Mouse (Mus musculus) macrophage (primary cell): Measurements from ENCODE around the gene Xkr7. TPM values are rescaled to one million over a fixed set of nuclear protein-coding genes. Genes with fewer than 3 reads are reported as not detected.
A peak's percentile ranks its signal among the peaks of the same experiment; 100 is the strongest.

Experiments used
- H3K27ac ChIP-seq: fragments of 350-480 bp; formaldehyde crosslinking; 2 replicates; pipeline ENCODE4 v1.9.0; 2021
- H3K36me3 ChIP-seq: fragments of 350-480 bp; formaldehyde crosslinking; 2 replicates; pipeline ENCODE4 v1.9.0; 2021; ENCODE audit errors: inconsistent target
- H3K4me3 ChIP-seq: fragments of 350-480 bp; formaldehyde crosslinking; 2 replicates; pipeline ENCODE4 v1.9.0; 2021; ENCODE audit errors: inconsistent target
- H3K79me2 ChIP-seq: fragments of 350-480 bp; formaldehyde crosslinking; 2 replicates; pipeline ENCODE4 v1.9.0; 2021; ENCODE audit errors: inconsistent target
- WGBS: methylation state at CpG from one replicate; pipeline ENCODE4 v1.1.7; 2026; ENCODE audit warnings: inconsistent platforms; ENCODE audit not compliant: missing documents; 5-methylcytosine and 5-hydroxymethylcytosine counted together
- polyA plus RNA-seq: library from polyadenylated mRNA; stranded (reverse); fragments of 250-400 nt; gene quantifications from 3 replicates; pipeline ENCODE4 v1.2.4, GENCODE M21; 2018; ENCODE audit warnings: inconsistent platforms

The Xkr7 gene
- polyA plus RNA-seq, 1 experiment from 2014 or later: not detected

- H3K36me3 ChIP-seq: no peaks in the 10 kb centered on the region
- no peak overlapping the region for H3K4me3 ChIP-seq
- H3K27ac ChIP-seq: no peak overlapping the region
- H3K79me2 ChIP-seq: no peaks in the 10 kb centered on the region
- 96% methylated on average over 34 of the region's 67 CpGs for WGBS
These were observed 40.0 kb downstream of the Xkr7 start for GRCm38 (mm10) chr2:153071491-153072184.

DNA sequence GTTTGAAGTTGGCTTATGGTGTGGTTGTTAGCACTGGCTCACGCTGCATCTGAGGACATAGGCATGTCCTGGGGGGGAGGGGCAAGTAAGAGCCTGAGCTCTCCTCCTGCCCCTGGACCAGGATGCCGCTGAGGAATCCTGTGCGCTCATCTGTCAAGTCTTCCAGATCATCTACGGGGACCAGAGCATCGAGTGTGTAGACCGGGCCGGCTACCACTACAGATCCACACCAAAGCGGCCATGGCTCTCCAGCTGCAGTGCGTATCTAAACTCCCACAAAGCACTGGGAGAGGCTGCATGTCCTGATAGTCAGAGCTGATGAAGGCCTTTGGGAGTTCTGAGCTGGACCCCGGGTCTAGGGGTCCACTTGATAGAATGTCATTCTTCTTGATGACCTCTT, 43.0 kb downstream of the Xkr7 start:
- Histone ChIP-seq H3K4me3 (no peak overlapping the region), H3K79me2 (no peaks in the 10 kb centered on the region), H3K27ac (no peak overlapping the region), H3K36me3 (no peaks in the 10 kb centered on the region)
- WGBS: 95% methylated on average over 10 of the region's 10 CpGs

GRCm38 (mm10) chr2:153075961-153076360, 44.3 kb downstream of the Xkr7 start:
- no peak overlapping the region for H3K27ac ChIP-seq
- no peaks in the 10 kb centered on the region for H3K36me3 ChIP-seq
- no peak overlapping the region for H3K4me3 ChIP-seq
- WGBS: 47% methylated on average over 2 of the region's 2 CpGs
- H3K79me2 ChIP-seq: no peaks in the 10 kb centered on the region

- no peaks in the 10 kb centered on the region for H3K79me2 ChIP-seq
- no peak overlapping the region for H3K27ac ChIP-seq
- H3K4me3 ChIP-seq: no peak overlapping the region
- no peaks in the 10 kb centered on the region for H3K36me3 ChIP-seq
- WGBS: 71% methylated on average over 32 of the region's 32 CpGs
These were observed 49.3 kb downstream of the Xkr7 start for GRCm38 (mm10) chr2:153080841-153081523.

DNA sequence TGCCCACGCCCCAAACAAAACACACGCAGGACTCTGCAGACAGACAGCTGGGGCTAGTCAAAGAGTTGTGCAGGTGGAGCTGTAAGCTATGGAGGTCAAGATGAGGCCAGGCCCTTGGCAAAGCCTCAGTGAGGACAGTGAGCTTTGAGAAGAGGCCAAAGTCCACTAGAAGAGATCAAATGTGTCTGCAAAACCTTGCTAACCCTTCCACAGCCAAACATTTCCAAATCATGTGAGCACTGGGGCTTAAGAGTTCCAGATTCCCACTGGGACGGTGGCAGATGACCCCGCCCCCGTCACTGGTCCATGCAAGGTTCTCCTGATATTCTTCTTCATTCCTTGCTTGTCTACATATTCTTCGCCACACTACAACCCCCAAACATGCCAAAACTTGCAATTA, 50.2 kb downstream of the Xkr7 start:
- Histone ChIP-seq H3K36me3 (no peaks in the 10 kb centered on the region), H3K27ac (no peak overlapping the region), H3K4me3 (no peak overlapping the region), H3K79me2 (no peaks in the 10 kb centered on the region)
- 55% methylated on average over 3 of the region's 6 CpGs for WGBS

DNA sequence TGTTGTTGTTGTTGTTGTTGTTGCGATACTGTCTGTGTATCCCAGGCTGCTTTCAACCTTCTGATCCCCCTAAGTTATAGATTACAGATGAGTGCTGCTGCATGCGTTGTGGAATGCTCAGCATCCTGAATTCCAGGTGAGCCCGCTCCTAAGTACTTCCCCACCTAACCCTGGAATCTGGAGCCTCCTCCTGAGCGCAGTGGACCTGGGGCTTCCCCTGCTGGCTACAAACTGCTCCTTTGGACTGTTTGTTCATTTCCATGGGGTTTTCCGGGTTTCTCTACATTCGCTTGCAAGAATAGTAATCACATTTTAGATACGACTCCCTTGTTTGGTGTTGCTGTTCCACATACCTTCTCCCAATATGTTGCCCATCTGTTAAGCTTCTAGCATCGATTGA, 51.6 kb downstream of the Xkr7 start:
- WGBS: 95% methylated on average over 8 of the region's 8 CpGs
- no peak overlapping the region for H3K4me3 ChIP-seq
- no peaks in the 10 kb centered on the region for H3K36me3 ChIP-seq
- H3K27ac ChIP-seq: peak overlapping the region; percentile 88
- H3K79me2 ChIP-seq: no peaks in the 10 kb centered on the region

DNA sequence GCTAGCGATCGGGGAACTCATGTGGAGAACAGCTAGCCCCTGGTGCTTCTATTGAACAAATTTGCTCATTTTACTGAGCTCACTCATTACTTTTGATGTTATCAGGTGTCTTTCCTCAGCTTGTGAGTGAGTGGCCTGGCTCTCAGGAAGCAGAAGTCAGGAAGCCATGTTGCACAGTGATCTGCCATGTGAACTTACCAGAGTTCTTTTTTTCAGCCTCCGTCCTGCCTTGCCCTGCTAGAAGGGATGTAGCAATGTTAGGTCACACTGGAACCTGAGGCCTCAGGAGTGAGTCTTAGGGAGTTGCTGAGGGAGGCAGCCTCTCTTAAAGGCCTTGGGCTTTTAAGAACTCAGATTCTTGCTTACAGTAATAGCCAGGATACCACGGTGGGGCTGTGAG, 52.2 kb downstream of the Xkr7 start:
- no peak overlapping the region for H3K4me3 ChIP-seq
- peak overlapping the region; percentile 88 for H3K27ac ChIP-seq
- no peaks in the 10 kb centered on the region for H3K36me3 ChIP-seq
- H3K79me2 ChIP-seq: no peaks in the 10 kb centered on the region
- WGBS: 60% methylated on average over 4 of the region's 4 CpGs

GRCm38 (mm10) chr2:153084261-153084976, 52.8 kb downstream of the Xkr7 start:
- no peaks in the 10 kb centered on the region for H3K36me3 ChIP-seq
- H3K4me3 ChIP-seq: no peak overlapping the region
- H3K79me2 ChIP-seq: no peaks in the 10 kb centered on the region
- H3K27ac ChIP-seq: peak overlapping the region; percentile 88
- WGBS: 23% methylated on average over 5 of the region's 7 CpGs

GRCm38 (mm10) chr2:153085556-153085955, 53.9 kb downstream of the Xkr7 start:
- no peak overlapping the region for H3K4me3 ChIP-seq
- H3K79me2 ChIP-seq: no peaks in the 10 kb centered on the region
- 97% methylated on average over 6 of the region's 6 CpGs for WGBS
- no peaks in the 10 kb centered on the region for H3K36me3 ChIP-seq
- H3K27ac ChIP-seq: no peak overlapping the region

DNA sequence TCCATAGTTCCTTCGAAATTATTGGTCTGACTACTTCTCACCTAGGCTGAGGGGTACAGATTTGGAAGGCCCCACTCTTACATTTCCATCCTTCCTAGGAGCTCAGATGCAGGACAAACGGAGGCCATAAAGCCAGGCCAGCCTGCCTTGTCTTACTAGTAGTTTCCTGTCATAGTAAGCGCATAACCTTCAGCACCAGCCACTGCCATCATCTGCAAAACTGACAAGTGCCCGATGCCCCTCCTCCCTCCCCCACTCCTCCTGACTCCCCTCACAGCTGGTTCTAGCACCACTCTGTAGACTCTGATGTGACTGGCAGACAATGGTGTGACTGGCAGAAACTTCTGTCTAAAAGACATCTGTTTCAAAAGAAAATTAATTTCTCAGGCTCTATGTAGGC, 54.5 kb downstream of the Xkr7 start:
- no peak overlapping the region for H3K4me3 ChIP-seq
- WGBS: 100% methylated on average over 1 of the region's 4 CpGs

DNA sequence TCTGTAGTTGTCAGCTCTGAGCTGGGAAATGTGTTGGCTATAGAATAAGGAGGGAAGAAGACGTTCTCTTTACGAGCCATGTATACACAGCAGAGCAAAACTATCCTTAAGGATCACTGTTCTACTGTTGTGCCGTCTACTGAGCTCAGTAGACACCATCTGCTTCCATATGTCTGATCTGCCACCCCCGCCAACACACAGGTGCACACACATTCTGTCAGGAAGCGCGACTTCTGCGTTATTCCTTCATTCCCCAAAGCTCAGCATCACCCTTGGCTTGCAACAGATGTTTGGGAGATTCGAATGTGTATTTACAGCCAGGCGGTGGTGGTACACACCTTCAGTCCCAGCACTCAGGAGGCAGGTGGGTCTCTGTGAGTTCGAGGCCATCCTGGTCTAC, 55.4 kb downstream of the Xkr7 start:
- Histone ChIP-seq H3K4me3 (no peak overlapping the region), H3K36me3 (no peaks in the 10 kb centered on the region)
- 94% methylated on average over 10 of the region's 10 CpGs for WGBS

More for the DNA sequence above, 54.5 kb downstream of the Xkr7 start:
- H3K27ac ChIP-seq: no peak overlapping the region
- H3K79me2 ChIP-seq: no peaks in the 10 kb centered on the region
- no peaks in the 10 kb centered on the region for H3K36me3 ChIP-seq

GRCm38 (mm10) chr2:153089316-153089715, 57.7 kb downstream of the Xkr7 start:
- H3K79me2 ChIP-seq: no peaks in the 10 kb centered on the region
- no peak overlapping the region for H3K4me3 ChIP-seq
- H3K27ac ChIP-seq: peak overlapping the region; percentile 89
- no peaks in the 10 kb centered on the region for H3K36me3 ChIP-seq
- WGBS: 83% methylated on average over 2 of the region's 2 CpGs

More for the DNA sequence above, 55.4 kb downstream of the Xkr7 start:
- Histone ChIP-seq H3K79me2 (no peaks in the 10 kb centered on the region), H3K27ac (no peak overlapping the region)

DNA sequence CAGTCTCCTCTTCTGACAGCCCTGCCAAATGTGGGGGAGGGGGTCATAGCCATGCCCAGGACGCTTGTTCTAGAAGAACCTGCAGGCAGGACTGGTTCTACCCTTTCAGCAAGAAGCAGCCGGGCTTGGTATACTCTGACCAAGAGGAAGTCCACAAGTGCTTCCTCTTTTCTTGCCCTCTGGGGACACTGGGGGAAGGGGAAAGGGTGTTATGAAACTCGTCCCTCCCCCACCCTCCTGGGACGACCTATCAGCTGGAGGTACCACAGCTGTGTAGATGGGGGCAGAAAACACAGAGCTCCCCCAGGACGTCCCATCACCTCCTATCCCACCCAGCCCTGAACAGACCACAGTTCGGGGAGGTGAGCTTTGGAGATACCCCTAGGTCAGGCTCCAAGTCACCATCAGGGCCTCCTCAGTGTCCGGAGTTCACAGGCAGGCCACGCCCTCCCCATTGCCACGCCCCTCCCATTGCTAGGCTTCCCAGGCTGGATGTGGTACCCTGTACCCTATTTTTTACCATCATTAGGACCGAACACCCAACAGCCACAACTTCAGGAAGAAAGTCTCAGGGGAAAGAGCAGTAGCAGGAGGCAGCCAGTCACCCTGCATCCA, 59.0 kb downstream of the Xkr7 start:
- H3K36me3 ChIP-seq: no peaks in the 10 kb centered on the region
- H3K79me2 ChIP-seq: no peaks in the 10 kb centered on the region
- peak overlapping the region; percentile 89 for H3K27ac ChIP-seq
- WGBS: 2% methylated on average over 9 of the region's 10 CpGs
- peak overlapping the region; percentile 20; the same call in 1 of the 2 replicates for H3K4me3 ChIP-seq
